Mouse (Mus musculus) olfactory bulb, adult 2 months (tissue): Measurements from ENCODE around the gene 1700025G04Rik.

Experiments used
- CTCF ChIP-seq: fragments of 200-500 bp; IDR thresholded peaks from 2 replicates; pipeline ENCODE4 v1.5.1; 2012; ENCODE audit warnings: low read depth, mild to moderate bottlenecking, low read length, moderate library complexity; ENCODE audit not compliant: insufficient read depth
- POLR2A ChIP-seq: fragments of 200-500 bp; IDR thresholded peaks from 2 replicates; pipeline ENCODE4 v1.6.1; 2012; ENCODE audit warnings: mild to moderate bottlenecking, low read depth, low read length, moderate library complexity; ENCODE audit not compliant: insufficient read depth

GRCm38 (mm10) chr1:151977596-151977995 is 112.3 kb downstream of the 1700025G04Rik start:
- TF ChIP-seq CTCF = no peak
- TF ChIP-seq POLR2A = no peak
